Mouse (Mus musculus): ENCODE data around the gene Gm17651. TPM values are rescaled to one million over a fixed set of nuclear protein-coding genes. Genes with fewer than 3 reads are reported as not detected.

Gm17651 gene
- polyA plus RNA-seq, 1 experiment from 2014 or later: not detected

GRCm38 (mm10) chr3:97697291-97697690 lies 22.8 kb upstream of the Gm17651 start:
- H3K4me3 ChIP-seq (ENCODE audit: low read length): no peak overlapping the region
- H3K4me1 ChIP-seq (ENCODE audit: control insufficient read depth, insufficient read depth, low read length): no peaks in the 10 kb centered on the region
- H3K36me3 ChIP-seq (ENCODE audit: control insufficient read depth, insufficient read depth, low read length): no peaks in the 10 kb centered on the region
- H3K4me2 ChIP-seq (ENCODE audit: low read depth, low read length): no peak overlapping the region
- H3K9ac ChIP-seq (ENCODE audit: low read depth, low read length): no peak overlapping the region
- no peaks in the 10 kb centered on the region for H3K27me3 ChIP-seq (replicated peaks; ENCODE audit: control insufficient read depth, insufficient read depth, low read length)
- no peak overlapping the region for H3K27ac ChIP-seq (ENCODE audit: low read length)
- 71% methylated on average over 9 of the region's 9 CpGs for WGBS
- no peak for ATAC-seq
- H3K9me3 ChIP-seq (ENCODE audit: control insufficient read depth, low read length): no peaks in the 10 kb centered on the region

- H3K4me1 ChIP-seq (ENCODE audit: control insufficient read depth, insufficient read depth, low read length): no peaks in the 10 kb centered on the region
- no peak overlapping the region for H3K4me3 ChIP-seq (ENCODE audit: low read length)
- H3K9me3 ChIP-seq (ENCODE audit: control insufficient read depth, low read length): no peaks in the 10 kb centered on the region
- no peak overlapping the region for H3K27ac ChIP-seq (ENCODE audit: low read length)
- no peaks in the 10 kb centered on the region for H3K36me3 ChIP-seq (ENCODE audit: control insufficient read depth, insufficient read depth, low read length)
- H3K27me3 ChIP-seq (replicated peaks; ENCODE audit: control insufficient read depth, insufficient read depth, low read length): no peaks in the 10 kb centered on the region
- H3K9ac ChIP-seq (ENCODE audit: low read depth, low read length): no peak overlapping the region
- no peak overlapping the region for H3K4me2 ChIP-seq (ENCODE audit: low read depth, low read length)
- ATAC-seq: no peak
- 85% methylated on average over 9 of the region's 9 CpGs for WGBS
Measured at GRCm38 (mm10) chr3:97696866-97697265, 22.4 kb upstream of the Gm17651 start.

DNA sequence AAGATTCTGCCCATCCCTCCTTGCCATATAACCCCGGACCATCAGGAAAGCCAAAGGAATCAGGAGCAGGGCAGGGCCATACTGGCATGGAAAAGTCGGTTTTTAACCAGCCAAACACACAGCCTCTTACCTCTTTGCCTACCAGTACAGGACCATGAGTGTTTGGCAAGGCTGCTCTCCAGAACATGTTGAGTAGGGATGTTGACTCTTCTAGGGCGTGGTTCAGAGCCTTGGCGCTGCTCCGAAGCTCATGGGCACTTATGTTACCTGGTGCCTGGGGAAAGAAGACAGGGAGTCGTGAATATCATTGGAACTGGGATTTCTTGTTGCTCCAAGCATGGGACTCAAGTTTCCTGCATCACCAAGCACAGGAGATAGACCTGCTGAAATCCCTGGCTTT lies 19.3 kb upstream of the Gm17651 start:
- 78% methylated on average over 6 of the region's 6 CpGs for WGBS
- Histone ChIP-seq H3K27me3 (replicated peaks; ENCODE audit: control insufficient read depth, insufficient read depth, low read length) (no peaks in the 10 kb centered on the region), H3K9ac (ENCODE audit: low read depth, low read length) (no peak overlapping the region), H3K4me2 (ENCODE audit: low read depth, low read length) (no peak overlapping the region), H3K9me3 (ENCODE audit: control insufficient read depth, low read length) (no peaks in the 10 kb centered on the region), H3K4me3 (ENCODE audit: low read length) (no peak overlapping the region), H3K36me3 (ENCODE audit: control insufficient read depth, insufficient read depth, low read length) (no peaks in the 10 kb centered on the region), H3K4me1 (ENCODE audit: control insufficient read depth, insufficient read depth, low read length) (no peaks in the 10 kb centered on the region), H3K27ac (ENCODE audit: low read length) (no peak overlapping the region)
- no peak for ATAC-seq

GRCm38 (mm10) chr3:97691443-97692017 lies 17.0 kb upstream of the Gm17651 start:
- Histone ChIP-seq H3K27me3 (replicated peaks; ENCODE audit: control insufficient read depth, insufficient read depth, low read length) (no peaks in the 10 kb centered on the region), H3K4me3 (ENCODE audit: low read length) (no peak overlapping the region), H3K9me3 (ENCODE audit: control insufficient read depth, low read length) (no peaks in the 10 kb centered on the region), H3K4me2 (ENCODE audit: low read depth, low read length) (0 out of 2 replicates have a peak overlapping the region, but pooled peaks have one; percentile 7), H3K9ac (ENCODE audit: low read depth, low read length) (peak overlapping the region; percentile 17; the same call in 1 of the 2 replicates), H3K27ac (ENCODE audit: low read length) (no peak overlapping the region), H3K4me1 (ENCODE audit: control insufficient read depth, insufficient read depth, low read length) (no peaks in the 10 kb centered on the region), H3K36me3 (ENCODE audit: control insufficient read depth, insufficient read depth, low read length) (no peaks in the 10 kb centered on the region)
- 80% methylated on average over 12 of the region's 12 CpGs for WGBS
- no peak for ATAC-seq

GRCm38 (mm10) chr3:97690590-97690989 lies 16.1 kb upstream of the Gm17651 start:
- no peaks in the 10 kb centered on the region for H3K9me3 ChIP-seq (ENCODE audit: control insufficient read depth, low read length)
- no peaks in the 10 kb centered on the region for H3K27me3 ChIP-seq (replicated peaks; ENCODE audit: control insufficient read depth, insufficient read depth, low read length)
- H3K9ac ChIP-seq (ENCODE audit: low read depth, low read length): no peak overlapping the region
- no peaks in the 10 kb centered on the region for H3K36me3 ChIP-seq (ENCODE audit: control insufficient read depth, insufficient read depth, low read length)
- no peak overlapping the region for H3K27ac ChIP-seq (ENCODE audit: low read length)
- 0 out of 2 replicates have a peak overlapping the region, but pooled peaks have one; percentile 7 for H3K4me2 ChIP-seq (ENCODE audit: low read depth, low read length)
- peak; percentile 69 for ATAC-seq
- WGBS: 41% methylated on average over 7 of the region's 7 CpGs
- H3K4me3 ChIP-seq (ENCODE audit: low read length): peak overlapping the region; percentile 6; the same call in 1 of the 2 replicates
- H3K4me1 ChIP-seq (ENCODE audit: control insufficient read depth, insufficient read depth, low read length): no peaks in the 10 kb centered on the region

DNA sequence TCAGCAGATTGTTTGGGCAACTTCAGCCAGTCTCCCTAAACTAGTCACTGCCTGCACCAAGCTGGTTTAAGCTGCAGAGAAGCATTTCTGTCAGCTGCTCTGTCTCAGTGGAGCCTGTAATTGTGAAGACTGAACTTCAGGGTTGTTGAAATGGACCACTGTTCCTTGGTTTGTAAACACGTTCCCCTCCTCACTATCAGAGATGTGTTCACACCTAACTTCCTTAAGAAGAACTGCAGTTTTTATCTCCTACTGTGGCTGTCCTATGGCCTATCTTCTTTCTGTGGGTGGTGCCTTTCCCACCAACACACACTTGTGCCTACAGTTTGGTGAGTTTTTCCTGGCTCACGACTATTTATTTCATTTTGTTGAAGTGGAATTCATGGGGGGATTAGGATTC lies 14.8 kb upstream of the Gm17651 start:
- H3K36me3 ChIP-seq (ENCODE audit: control insufficient read depth, insufficient read depth, low read length): no peaks in the 10 kb centered on the region
- WGBS: 63% methylated on average over 2 of the region's 2 CpGs
- no peak for ATAC-seq

GRCm38 (mm10) chr3:97686372-97687117 lies 12.1 kb upstream of the Gm17651 start:
- Histone ChIP-seq H3K36me3 (ENCODE audit: control insufficient read depth, insufficient read depth, low read length) (no peaks in the 10 kb centered on the region), H3K9me3 (ENCODE audit: control insufficient read depth, low read length) (no peaks in the 10 kb centered on the region), H3K4me2 (ENCODE audit: low read depth, low read length) (no peak overlapping the region), H3K4me1 (ENCODE audit: control insufficient read depth, insufficient read depth, low read length) (peaks cover 18% of the 10 kb centered on the region), H3K27ac (ENCODE audit: low read length) (no peak overlapping the region), H3K4me3 (ENCODE audit: low read length) (no peak overlapping the region), H3K9ac (ENCODE audit: low read depth, low read length) (no peak overlapping the region), H3K27me3 (replicated peaks; ENCODE audit: control insufficient read depth, insufficient read depth, low read length) (no peaks in the 10 kb centered on the region)
- WGBS: 85% methylated on average over 4 of the region's 4 CpGs
- ATAC-seq: no peak

More for the DNA sequence above, 14.8 kb upstream of the Gm17651 start:
- Histone ChIP-seq H3K9me3 (ENCODE audit: control insufficient read depth, low read length) (no peaks in the 10 kb centered on the region), H3K4me1 (ENCODE audit: control insufficient read depth, insufficient read depth, low read length) (peaks cover 2% of the 10 kb centered on the region), H3K27ac (ENCODE audit: low read length) (no peak overlapping the region), H3K4me3 (ENCODE audit: low read length) (no peak overlapping the region), H3K27me3 (replicated peaks; ENCODE audit: control insufficient read depth, insufficient read depth, low read length) (no peaks in the 10 kb centered on the region), H3K9ac (ENCODE audit: low read depth, low read length) (no peak overlapping the region), H3K4me2 (ENCODE audit: low read depth, low read length) (no peak overlapping the region)

GRCm38 (mm10) chr3:97683560-97684195 lies 9.2 kb upstream of the Gm17651 start:
- WGBS: 9% methylated on average over 16 of the region's 16 CpGs
- no peak overlapping the region; the same call in 1 of the 2 replicates for H3K4me3 ChIP-seq (ENCODE audit: low read length)
- H3K27ac ChIP-seq (ENCODE audit: low read length): no peak overlapping the region
- no peaks in the 10 kb centered on the region for H3K9me3 ChIP-seq (ENCODE audit: control insufficient read depth, low read length)
- H3K27me3 ChIP-seq (replicated peaks; ENCODE audit: control insufficient read depth, insufficient read depth, low read length): no peaks in the 10 kb centered on the region
- peak; percentile 84 for ATAC-seq
- peak overlapping the region; percentile 30 for H3K4me2 ChIP-seq (ENCODE audit: low read depth, low read length)
- no peak overlapping the region for H3K9ac ChIP-seq (ENCODE audit: low read depth, low read length)
- H3K4me1 ChIP-seq (ENCODE audit: control insufficient read depth, insufficient read depth, low read length): peaks cover 21% of the 10 kb centered on the region
- H3K36me3 ChIP-seq (ENCODE audit: control insufficient read depth, insufficient read depth, low read length): no peaks in the 10 kb centered on the region

- no peak for ATAC-seq
- peak overlapping the region; percentile 59 for H3K4me2 ChIP-seq (ENCODE audit: low read depth, low read length)
- no peak overlapping the region for H3K27ac ChIP-seq (ENCODE audit: low read length)
- H3K4me3 ChIP-seq (ENCODE audit: low read length): peak overlapping the region; percentile 42
- no peaks in the 10 kb centered on the region for H3K9me3 ChIP-seq (ENCODE audit: control insufficient read depth, low read length)
- peaks cover 21% of the 10 kb centered on the region for H3K4me1 ChIP-seq (ENCODE audit: control insufficient read depth, insufficient read depth, low read length)
- H3K36me3 ChIP-seq (ENCODE audit: control insufficient read depth, insufficient read depth, low read length): no peaks in the 10 kb centered on the region
- H3K9ac ChIP-seq (ENCODE audit: low read depth, low read length): peak overlapping the region; percentile 61; the same call in 1 of the 2 replicates
- no peaks in the 10 kb centered on the region for H3K27me3 ChIP-seq (replicated peaks; ENCODE audit: control insufficient read depth, insufficient read depth, low read length)
- WGBS: 25% methylated on average over 5 of the region's 5 CpGs
Measured at GRCm38 (mm10) chr3:97682576-97682975, 8.1 kb upstream of the Gm17651 start.

Measured in intestine, embryonic 16.5 days (tissue).